Mouse (Mus musculus) lung, embryonic 14.5 days (tissue): ENCODE data around the gene Nhsl2. TPM values are rescaled to one million over a fixed set of nuclear protein-coding genes. Genes with fewer than 3 reads are reported as not detected.

ENCODE experiments used
- ATAC-seq: fragments of 200-750 bp; cut with Nextera tagmentation; 2 replicates; pipeline ENCODE4 v1.8.0; 2017; ENCODE audit warnings: mild to moderate bottlenecking, moderate TSS enrichment, moderate library complexity; ENCODE audit not compliant: insufficient read depth
- DNase-seq: peaks from one replicate; pipeline ENCODE4 v3.0.0-alpha.2; 2015
- H3K27ac ChIP-seq: fragments of 300-500 bp; sonication (generic); 2 replicates; pipeline ENCODE4 v1.5.1; 2014; ENCODE audit warnings: low read depth, mild to moderate bottlenecking, moderate library complexity
- H3K27me3 ChIP-seq: fragments of 300-500 bp; sonication (generic); 2 replicates; pipeline ENCODE4 v1.6.1; 2014; ENCODE audit warnings: low read length, control low read depth; ENCODE audit not compliant: insufficient read depth
- H3K36me3 ChIP-seq: fragments of 300-500 bp; sonication (generic); 2 replicates; pipeline ENCODE4 v1.6.1; 2014; ENCODE audit warnings: control low read depth; ENCODE audit not compliant: insufficient read depth
- H3K4me1 ChIP-seq: fragments of 300-500 bp; sonication (generic); 2 replicates; pipeline ENCODE4 v1.6.1; 2014; ENCODE audit warnings: antibody characterized with exemption, control low read depth; ENCODE audit not compliant: insufficient read depth
- H3K4me2 ChIP-seq: fragments of 300-500 bp; sonication (generic); 2 replicates; pipeline ENCODE4 v1.6.1; 2014; ENCODE audit warnings: mild to moderate bottlenecking
- H3K4me3 ChIP-seq: fragments of 300-500 bp; sonication (generic); 2 replicates; pipeline ENCODE4 v1.5.1; 2014; ENCODE audit warnings: low read depth, low read length
- H3K9ac ChIP-seq: fragments of 300-500 bp; sonication (generic); 2 replicates; pipeline ENCODE4 v1.6.1; 2014
- H3K9me3 ChIP-seq: fragments of 300-500 bp; sonication (generic); 2 replicates; pipeline ENCODE4 v1.6.1; 2016; ENCODE audit warnings: low read depth, low read length, control low read depth
- CTCF ChIP-seq: IDR thresholded peaks from 2 replicates; pipeline ENCODE4 v1.5.1; 2016; ENCODE audit warnings: antibody characterized with exemption, low read depth
- WGBS: fragments of 180-500 bp; shearing (Covaris S2); extraction: QIAGEN DNeasy Blood & Tissue Kit; methylation state at CpG from one replicate; pipeline ENCODE4 v1.1.7; 2014; 5-methylcytosine and 5-hydroxymethylcytosine counted together
- polyA plus RNA-seq: library from polyadenylated mRNA; unstranded; fragments of >200 nt; fragmentation: Nextera tagmentation; extraction: Ambion mirVana; gene quantifications from 2 replicates; pipeline ENCODE4 v1.2.1, GENCODE M21; 2014

The Nhsl2 gene
- polyA plus RNA-seq, 1 experiment from 2014 or later, result 8.4 TPM

DNA sequence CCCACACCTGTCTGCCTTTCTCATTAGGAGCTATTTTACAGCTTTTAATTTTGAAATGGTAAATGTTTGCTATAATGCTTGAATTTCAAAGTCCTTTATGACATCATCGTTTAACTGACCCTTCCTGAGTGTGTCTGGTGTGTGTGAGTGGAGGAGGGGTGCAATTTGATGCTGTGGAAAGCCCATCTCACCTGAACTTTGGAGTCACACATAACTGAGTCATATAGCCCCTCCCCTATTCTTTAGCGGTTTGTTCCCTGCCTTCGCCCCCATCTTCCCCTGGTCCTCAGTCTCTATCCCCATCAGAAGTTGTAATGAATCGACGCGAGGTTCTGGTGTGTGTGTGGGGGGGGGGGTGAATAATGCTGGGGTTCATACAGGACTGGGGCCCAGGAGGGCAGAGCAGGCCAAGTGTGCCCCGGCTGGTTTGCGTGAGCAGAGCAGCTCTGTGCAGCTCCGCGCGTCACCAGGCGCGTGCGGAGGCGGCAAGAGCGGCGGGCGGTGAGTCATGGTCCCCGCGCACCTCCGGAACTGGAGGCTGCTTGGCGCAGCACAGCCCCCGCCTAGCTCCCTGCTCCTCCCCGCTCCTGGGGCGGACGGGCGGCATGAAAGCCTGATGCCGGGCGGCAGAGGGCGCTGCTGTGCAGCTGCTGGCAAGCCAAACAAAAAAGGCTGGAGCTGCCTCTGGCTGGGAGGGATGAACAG, 104.8 kb downstream of the Nhsl2 start:
- Histone ChIP-seq H3K9ac (peak overlapping the region; percentile 32), H3K4me3 (peak overlapping the region; percentile 21), H3K27me3 (no peaks in the 10 kb centered on the region; the same call in 1 of the 2 replicates), H3K36me3 (no peaks in the 10 kb centered on the region), H3K9me3 (no peaks in the 10 kb centered on the region), H3K4me1 (0 out of 2 replicates have a peak, but pooled peaks cover 3% of the 10 kb centered on the region), H3K4me2 (peak overlapping the region; percentile 59), H3K27ac (no peak overlapping the region)
- ATAC-seq (peak; percentile 96), DNase-seq (peak; percentile 92)
- 17% methylated on average over 20 of the region's 30 CpGs for WGBS
- TF ChIP-seq CTCF, result peak; percentile 90

DNA sequence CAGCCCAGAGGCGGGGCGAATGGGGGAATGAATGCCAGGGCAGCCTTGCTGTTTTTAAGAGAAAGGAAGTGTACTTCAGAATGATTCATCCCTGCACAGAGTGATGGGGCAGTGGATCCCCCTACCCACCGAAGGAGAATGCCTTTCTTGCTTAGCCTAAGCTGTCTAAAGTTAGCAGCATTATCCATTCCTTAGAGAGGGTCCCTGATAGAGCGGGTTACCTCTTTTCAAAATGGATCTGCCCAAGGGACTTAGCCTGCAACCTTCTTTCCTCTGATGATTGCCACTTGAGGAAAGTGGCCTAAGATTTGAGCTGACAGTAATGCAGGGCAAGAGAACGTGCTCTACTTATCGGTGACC, 105.3 kb downstream of the Nhsl2 start:
- TF ChIP-seq CTCF, result no peak

DNA sequence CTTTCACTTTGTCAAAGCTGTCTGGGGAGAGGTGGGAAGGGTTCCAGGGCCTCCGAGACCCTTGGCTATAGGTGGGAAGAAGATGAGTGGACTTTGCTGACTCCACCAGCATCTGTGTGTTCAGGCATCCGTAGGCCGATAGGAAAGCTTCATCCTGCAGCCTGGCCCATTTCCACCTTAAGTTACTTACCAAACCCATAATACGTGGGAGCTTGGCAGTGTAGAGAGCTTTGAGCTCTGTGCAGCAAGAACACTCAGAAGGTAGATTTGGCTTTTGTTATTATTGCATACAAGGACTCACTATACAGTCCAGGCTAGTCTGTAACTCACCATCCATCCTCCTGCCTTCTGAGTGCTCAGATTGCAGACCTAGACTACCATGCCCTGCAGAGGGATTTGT, 112.7 kb downstream of the Nhsl2 start:
- Histone ChIP-seq H3K9ac (no peak overlapping the region), H3K27ac (no peak overlapping the region), H3K4me1 (no peaks in the 10 kb centered on the region), H3K27me3 (no peaks in the 10 kb centered on the region), H3K9me3 (no peaks in the 10 kb centered on the region), H3K36me3 (no peaks in the 10 kb centered on the region), H3K4me2 (no peak overlapping the region), H3K4me3 (no peak overlapping the region)
- DNase-seq, result no peak
- no peak for ATAC-seq
- 84% methylated on average over 4 of the region's 4 CpGs for WGBS
- no peak for TF ChIP-seq CTCF

More for the DNA sequence above, 105.3 kb downstream of the Nhsl2 start:
- H3K9me3 ChIP-seq, result no peaks in the 10 kb centered on the region
- peak overlapping the region; percentile 59; the same call in 1 of the 2 replicates for H3K4me2 ChIP-seq
- H3K27me3 ChIP-seq, result no peaks in the 10 kb centered on the region; the same call in 1 of the 2 replicates
- no peak overlapping the region for H3K27ac ChIP-seq
- H3K36me3 ChIP-seq, result no peaks in the 10 kb centered on the region
- 32% methylated on average over 6 of the region's 6 CpGs for WGBS
- H3K4me3 ChIP-seq, result no peak overlapping the region
- DNase-seq, result no peak
- ATAC-seq, result no peak
- H3K4me1 ChIP-seq, result 0 out of 2 replicates have a peak, but pooled peaks cover 3% of the 10 kb centered on the region
- H3K9ac ChIP-seq, result no peak overlapping the region

DNA sequence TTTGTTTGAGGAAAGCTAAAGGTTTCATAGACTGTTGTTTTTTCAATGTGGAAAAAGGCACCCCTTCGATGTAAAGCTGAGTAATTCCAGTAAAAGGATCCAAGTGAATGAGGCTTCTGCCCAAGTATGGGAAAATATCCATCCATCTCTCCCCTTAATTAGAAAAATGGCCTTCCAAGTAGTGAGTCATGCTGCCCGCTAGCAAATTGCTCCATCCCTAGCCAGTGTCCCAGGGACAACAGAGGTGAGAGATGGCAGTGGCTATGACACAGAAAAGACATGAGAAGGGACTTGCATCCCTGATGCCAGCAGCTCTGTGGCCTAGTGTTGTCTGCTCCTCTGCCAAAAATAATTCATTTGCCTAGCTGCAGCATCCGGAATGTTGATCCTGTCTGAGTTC, 114.5 kb downstream of the Nhsl2 start:
- WGBS, result 66% methylated on average over 3 of the region's 3 CpGs
- H3K4me1 ChIP-seq, result no peaks in the 10 kb centered on the region
- H3K9me3 ChIP-seq, result no peaks in the 10 kb centered on the region
- DNase-seq, result no peak
- no peak for TF ChIP-seq CTCF
- ATAC-seq, result no peak
- no peak overlapping the region for H3K4me2 ChIP-seq
- no peak overlapping the region for H3K9ac ChIP-seq
- no peaks in the 10 kb centered on the region for H3K36me3 ChIP-seq
- no peak overlapping the region for H3K27ac ChIP-seq
- H3K4me3 ChIP-seq, result no peak overlapping the region
- H3K27me3 ChIP-seq, result no peaks in the 10 kb centered on the region

DNA sequence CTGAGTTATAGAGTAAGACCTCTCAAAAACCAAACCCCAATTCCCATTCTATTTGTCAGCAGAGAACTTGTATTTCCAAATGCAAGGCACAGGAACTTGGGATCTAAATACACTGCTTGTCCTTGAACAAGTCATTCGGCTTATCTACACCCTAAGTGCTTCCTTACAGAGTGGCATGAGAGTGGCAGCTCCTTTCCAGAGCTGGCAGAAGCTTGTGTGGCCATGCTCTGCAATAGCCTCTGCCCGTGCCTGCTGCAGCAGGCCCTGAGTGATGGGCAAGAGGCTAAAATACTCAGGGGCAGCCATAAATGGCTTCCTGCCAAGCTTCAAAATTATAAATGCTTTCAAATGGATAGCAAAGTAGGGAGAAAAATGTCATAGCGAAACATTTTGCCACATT, 123.8 kb downstream of the Nhsl2 start:
- 56% methylated on average over 3 of the region's 3 CpGs for WGBS
- no peak overlapping the region for H3K4me3 ChIP-seq
- H3K27me3 ChIP-seq, result no peaks in the 10 kb centered on the region
- ATAC-seq (no peak), DNase-seq (no peak)
- no peaks in the 10 kb centered on the region for H3K4me1 ChIP-seq
- no peak overlapping the region for H3K4me2 ChIP-seq
- no peak for TF ChIP-seq CTCF
- H3K27ac ChIP-seq, result no peak overlapping the region
- H3K36me3 ChIP-seq, result no peaks in the 10 kb centered on the region
- no peak overlapping the region for H3K9ac ChIP-seq
- H3K9me3 ChIP-seq, result no peaks in the 10 kb centered on the region

DNA sequence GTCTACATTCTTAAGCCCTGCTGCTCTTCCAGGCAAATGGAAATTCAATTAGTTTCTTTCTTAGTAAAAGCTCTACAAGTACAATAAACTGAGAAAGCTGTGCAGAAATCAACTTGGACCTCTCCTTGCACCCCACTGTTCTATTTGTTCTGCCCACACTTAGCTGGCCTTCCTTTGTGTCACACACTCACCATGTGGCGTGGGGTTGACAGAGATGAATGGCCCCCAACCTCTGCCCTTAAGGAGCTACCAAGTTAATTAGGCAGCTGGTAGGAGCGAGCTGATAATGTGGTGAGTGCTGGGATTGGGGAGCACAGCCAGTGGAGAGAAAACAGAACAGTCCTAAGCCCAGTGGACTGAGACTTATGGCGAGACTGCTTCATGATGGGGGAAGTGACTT, 127.7 kb downstream of the Nhsl2 start:
- DNase-seq (no peak), ATAC-seq (no peak)
- no peaks in the 10 kb centered on the region for H3K4me1 ChIP-seq
- H3K4me2 ChIP-seq, result no peak overlapping the region
- TF ChIP-seq CTCF, result no peak
- H3K4me3 ChIP-seq, result no peak overlapping the region
- H3K27me3 ChIP-seq, result no peaks in the 10 kb centered on the region
- H3K36me3 ChIP-seq, result no peaks in the 10 kb centered on the region
- H3K27ac ChIP-seq, result no peak overlapping the region
- no peaks in the 10 kb centered on the region for H3K9me3 ChIP-seq
- 42% methylated on average over 3 of the region's 3 CpGs for WGBS
- H3K9ac ChIP-seq, result no peak overlapping the region

DNA sequence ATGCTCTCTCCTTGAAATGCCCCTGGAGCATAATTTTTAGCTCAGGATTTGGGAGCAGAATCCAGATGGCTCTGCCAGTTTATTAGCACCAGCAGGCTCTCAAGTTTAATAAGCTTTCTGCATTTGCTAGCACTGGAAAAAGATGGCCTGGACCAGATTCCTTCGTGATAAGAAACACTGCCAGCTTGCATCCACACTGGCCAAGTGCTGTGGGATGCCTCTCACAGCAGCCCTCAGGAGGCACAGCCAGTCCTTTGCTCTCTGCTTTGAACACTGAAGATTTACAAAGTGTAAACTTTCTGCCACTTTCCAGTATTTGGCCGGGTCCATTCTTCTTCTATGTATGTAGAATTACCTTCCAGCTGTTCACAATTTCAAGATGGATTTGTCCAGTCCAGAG, 129.7 kb downstream of the Nhsl2 start:
- 20% methylated on average over 2 of the region's 2 CpGs for WGBS
- no peak overlapping the region for H3K4me3 ChIP-seq
- H3K4me1 ChIP-seq, result no peaks in the 10 kb centered on the region
- peak overlapping the region; percentile 33; the same call in 1 of the 2 replicates for H3K4me2 ChIP-seq
- peak overlapping the region; percentile 73 for H3K27ac ChIP-seq
- no peaks in the 10 kb centered on the region for H3K27me3 ChIP-seq
- TF ChIP-seq CTCF, result no peak
- H3K36me3 ChIP-seq, result no peaks in the 10 kb centered on the region
- DNase-seq, result no peak
- ATAC-seq, result 0 out of 2 replicates have a peak, but pooled peaks have one; percentile 9
- no peaks in the 10 kb centered on the region for H3K9me3 ChIP-seq
- H3K9ac ChIP-seq, result no peak overlapping the region
